Mouse (Mus musculus) stomach, embryonic 15.5 days (tissue): ENCODE data around the gene AI854703. TPM values are rescaled to one million over a fixed set of nuclear protein-coding genes. Genes with fewer than 3 reads are reported as not detected.

Experiments used
- ATAC-seq: fragments of 200-750 bp; cut with Nextera tagmentation; 2 replicates; pipeline ENCODE4 v1.8.0; 2017; ENCODE audit warnings: low read depth, moderate number of reproducible peaks, moderate TSS enrichment; ENCODE audit not compliant: insufficient read depth, low FRiP score
- H3K27ac ChIP-seq: fragments of 300-500 bp; sonication (generic); 2 replicates; pipeline ENCODE4 v1.5.1; 2015; ENCODE audit warnings: mild to moderate bottlenecking, inconsistent platforms
- H3K27me3 ChIP-seq: fragments of 300-500 bp; sonication (generic); replicated peaks from 2 replicates; pipeline ENCODE4 v1.6.1; 2015; ENCODE audit warnings: inconsistent platforms
- H3K36me3 ChIP-seq: fragments of 300-500 bp; sonication (generic); 2 replicates; pipeline ENCODE4 v1.6.1; 2015; ENCODE audit warnings: inconsistent platforms
- H3K4me1 ChIP-seq: fragments of 300-500 bp; sonication (generic); 2 replicates; pipeline ENCODE4 v1.6.1; 2015; ENCODE audit warnings: inconsistent platforms
- H3K4me2 ChIP-seq: fragments of 300-500 bp; sonication (generic); 2 replicates; pipeline ENCODE4 v1.6.1; 2015; ENCODE audit warnings: mild to moderate bottlenecking, inconsistent platforms
- H3K4me3 ChIP-seq: fragments of 300-500 bp; sonication (generic); replicated peaks from 2 replicates; pipeline ENCODE4 v1.5.1; 2015; ENCODE audit warnings: inconsistent platforms
- H3K9ac ChIP-seq: fragments of 300-500 bp; sonication (generic); 2 replicates; pipeline ENCODE4 v1.6.1; 2015; ENCODE audit warnings: inconsistent platforms
- H3K9me3 ChIP-seq: fragments of 300-500 bp; sonication (generic); 2 replicates; pipeline ENCODE4 v1.6.1; 2016; ENCODE audit warnings: inconsistent platforms
- WGBS: fragments of 180-500 bp; shearing (Covaris S2); methylation state at CpG from one replicate; pipeline ENCODE4 v1.1.7; 2015; 5-methylcytosine and 5-hydroxymethylcytosine counted together
- polyA plus RNA-seq: library from polyadenylated mRNA; unstranded; fragments of >200 nt; fragmentation: Nextera tagmentation; extraction: Ambion mirVana; gene quantifications from 2 replicates; pipeline ENCODE4 v1.2.1, GENCODE M21; 2015

Gene AI854703
- polyA plus RNA-seq, 1 experiment from 2014 or later: 1.1 TPM

- no peak overlapping the region for H3K9ac ChIP-seq
- no peak for ATAC-seq
- no peak overlapping the region for H3K4me3 ChIP-seq
- H3K4me1 ChIP-seq: no peaks in the 10 kb centered on the region
- no peaks in the 10 kb centered on the region for H3K9me3 ChIP-seq
- no peak overlapping the region for H3K27ac ChIP-seq
- H3K36me3 ChIP-seq: no peaks in the 10 kb centered on the region
- no peak overlapping the region for H3K4me2 ChIP-seq
- WGBS: 60% methylated on average over 3 of the region's 3 CpGs
- H3K27me3 ChIP-seq: no peaks in the 10 kb centered on the region
Measured at GRCm38 (mm10) chr6:48681472-48682090, 55.0 kb downstream of the AI854703 start.

- no peaks in the 10 kb centered on the region for H3K36me3 ChIP-seq
- WGBS: 72% methylated on average over 4 of the region's 4 CpGs
- H3K4me1 ChIP-seq: no peaks in the 10 kb centered on the region
- H3K4me3 ChIP-seq: no peak overlapping the region
- no peak for ATAC-seq
- H3K27ac ChIP-seq: no peak overlapping the region
- no peak overlapping the region for H3K9ac ChIP-seq
- no peak overlapping the region for H3K4me2 ChIP-seq
- H3K27me3 ChIP-seq: no peaks in the 10 kb centered on the region
- H3K9me3 ChIP-seq: no peaks in the 10 kb centered on the region
Measured at GRCm38 (mm10) chr6:48682271-48682670, 55.7 kb downstream of the AI854703 start.

Other genes starting within 250 kb of the AI854703 start
- 16.1 and 17.2 TPM in 2 replicates for gene Krba1, start 231.2 kb upstream of the AI854703 start, polyA plus RNA-seq
- gene Zfp467, start 180.9 kb upstream of the AI854703 start, polyA plus RNA-seq: 25.3 and 26.2 TPM in 2 replicates
- gene Sspo, start 178.5 kb upstream of the AI854703 start, polyA plus RNA-seq: 0.26 and 0.27 TPM in 2 replicates
- 22.7 and 23.4 TPM in 2 replicates for gene Atp6v0e2, start 89.1 kb upstream of the AI854703 start, polyA plus RNA-seq
- gene Lrrc61, start 72.0 kb upstream of the AI854703 start, polyA plus RNA-seq: 5.4 and 9.6 TPM in 2 replicates
- gene Rarres2, start 54.0 kb upstream of the AI854703 start, polyA plus RNA-seq: 83.2 and 89.3 TPM in 2 replicates
- gene Gm45021, start 37.2 kb upstream of the AI854703 start, polyA plus RNA-seq: not detected in 2 replicates
- 26.6 and 27.8 TPM in 2 replicates for gene Repin1, start 32.9 kb upstream of the AI854703 start, polyA plus RNA-seq
- 0.45 TPM in 1 of 2 replicates, not detected in the other for gene Gm44965, start 32.8 kb upstream of the AI854703 start, polyA plus RNA-seq
- gene Zfp775, start 24.7 kb upstream of the AI854703 start, polyA plus RNA-seq: 4.9 and 5.4 TPM in 2 replicates
- gene Gimap8, start 20.5 kb downstream of the AI854703 start, polyA plus RNA-seq: 1.5 and 1.6 TPM in 2 replicates
- gene Gimap9, start 49.4 kb downstream of the AI854703 start, polyA plus RNA-seq: 10.7 and 12.6 TPM in 2 replicates
- 20.1 and 22.0 TPM in 2 replicates for gene Gimap4, start 57.8 kb downstream of the AI854703 start, polyA plus RNA-seq
- 21.1 and 22.3 TPM in 2 replicates for gene Gimap6, start 81.5 kb downstream of the AI854703 start, polyA plus RNA-seq
- 3.3 and 3.4 TPM in 2 replicates for gene Gm28053, start 91.8 kb downstream of the AI854703 start, polyA plus RNA-seq
- 0.23 TPM in 1 of 2 replicates, not detected in the other for gene Gimap7, start 91.9 kb downstream of the AI854703 start, polyA plus RNA-seq
- 21.8 and 22.2 TPM in 2 replicates for gene Gimap1, start 112.3 kb downstream of the AI854703 start, polyA plus RNA-seq
- 7.5 and 9.2 TPM in 2 replicates for gene Gimap5, start 119.4 kb downstream of the AI854703 start, polyA plus RNA-seq
- gene Gimap3, start 144.1 kb downstream of the AI854703 start, polyA plus RNA-seq: 0.06 and 0.18 TPM in 2 replicates
- 140 and 144 TPM in 2 replicates for gene Tmem176a, start 214.2 kb downstream of the AI854703 start, polyA plus RNA-seq
- gene Tmem176b, start 214.7 kb downstream of the AI854703 start, polyA plus RNA-seq: 314 and 315 TPM in 2 replicates
- 2.3 and 3.6 TPM in 2 replicates for gene Aoc1, start 246.1 kb downstream of the AI854703 start, polyA plus RNA-seq